Mouse (Mus musculus): ENCODE data around the gene F9.
"Not testable (repeated sequence)": the region's sequence is repeated elsewhere in the genome, so short reads cannot be mapped to it uniquely, and the experiment has no call there.

F9 gene

GRCm38 (mm10) chrX:59999221-60000083, at the start of gene F9:
Gene F9 (plus strand): TSS chrX:59999464.
- in situ Hi-C loops (cut with MboI, MseI) = loop anchor here (5.0 to 25.0 kb wide), 2 partner anchors 392 to 812 kb away; no protein-coding TSS in a partner anchor

- in situ Hi-C loops (cut with MboI, MseI) = not testable (repeated sequence)
Observed at GRCm38 (mm10) chrX:59969767-59970166, 29.5 kb upstream of the F9 start.

- in situ Hi-C loops (cut with MboI, MseI) = loop anchor here (5.0 to 25.0 kb wide), 2 partner anchors 393 to 813 kb away; no protein-coding TSS in a partner anchor
Observed at GRCm38 (mm10) chrX:60000084-60000443, 800 bp downstream of the F9 start.

GRCm38 (mm10) chrX:60001461-60001860, 2.2 kb downstream of the F9 start:
- in situ Hi-C loops (cut with MboI, MseI) = loop anchor here (5.0 to 25.0 kb wide), 2 partner anchors 394 to 814 kb away; no protein-coding TSS in a partner anchor

- in situ Hi-C loops (cut with MboI, MseI) = loop anchor here (10.0 to 25.0 kb wide), 2 partner anchors 462 to 826 kb away; no protein-coding TSS in a partner anchor
Observed at GRCm38 (mm10) chrX:60013084-60013676, 13.9 kb downstream of the F9 start.

- in situ Hi-C loops (cut with MboI, MseI) = loop anchor here (10.0 to 25.0 kb wide), 2 partner anchors 460 to 827 kb away; no protein-coding TSS in a partner anchor
Observed at GRCm38 (mm10) chrX:60014588-60014987, 15.3 kb downstream of the F9 start.

GRCm38 (mm10) chrX:60021007-60021406, 21.7 kb downstream of the F9 start:
- in situ Hi-C loops (cut with MboI, MseI) = loop anchor here (25.0 kb wide), 1 partner anchor 834 kb away; no protein-coding TSS in a partner anchor

GRCm38 (mm10) chrX:60021595-60021994, 22.3 kb downstream of the F9 start:
- in situ Hi-C loops (cut with MboI, MseI) = loop anchor here (25.0 kb wide), 1 partner anchor 834 kb away; no protein-coding TSS in a partner anchor

GRCm38 (mm10) chrX:60026654-60027053, 27.4 kb downstream of the F9 start:
- in situ Hi-C loops (cut with MboI, MseI) = no loop called here

- in situ Hi-C loops (cut with MboI, MseI) = no loop called here
Observed at GRCm38 (mm10) chrX:60054745-60055144, 55.5 kb downstream of the F9 start.

GRCm38 (mm10) chrX:60055185-60055584, 55.9 kb downstream of the F9 start:
- in situ Hi-C loops (cut with MboI, MseI) = no loop called here

GRCm38 (mm10) chrX:60075359-60075758, 76.1 kb downstream of the F9 start:
- in situ Hi-C loops (cut with MboI, MseI) = no loop called here

All from regulatory T cell (primary cell).